Mouse (Mus musculus) hematopoietic multipotent progenitor cell, adult 10-12 weeks (in vitro differentiated cells): ENCODE measurements around the gene Ntmt1. TPM values are rescaled to one million over a fixed set of nuclear protein-coding genes. Genes with fewer than 3 reads are reported as not detected.

ENCODE experiments used
- polyA plus RNA-seq: library from polyadenylated mRNA; stranded (reverse); fragments of >175 nt; gene quantifications from 2 replicates; pipeline ENCODE4 v1.2.3, GENCODE M21; 2012; ENCODE audit warnings: low replicate concordance

Gene Ntmt1
- 17.3 and 19.7 TPM in 2 replicates for polyA plus RNA-seq

GRCm38 (mm10) chr2:30807648-30808295, at the start of gene Ntmt1:
TSS of gene Ntmt1 (plus strand) at chr2:30807826.

GRCm38 (mm10) chr2:30803604-30804003, 4.0 kb upstream of the Ntmt1 start, which contains the start of gene 1700001O22Rik:
TSS of gene 1700001O22Rik (minus strand) at chr2:30803661.

GRCm38 (mm10) chr2:30830283-30830795, 22.7 kb downstream of the Ntmt1 start, which contains the start of gene Asb6:
TSS of gene Asb6 (minus strand) at chr2:30830333.

GRCm38 (mm10) chr2:30834373-30835022, 26.9 kb downstream of the Ntmt1 start, which contains the start of gene Prrx2:
TSS of gene Prrx2 (plus strand) at chr2:30834972.

Other genes starting within 250 kb of the Ntmt1 start
- 0.87 and 1.2 TPM in 2 replicates for gene Cstad, start 212.8 kb upstream of the Ntmt1 start, polyA plus RNA-seq
- gene 1700001O22Rik, start 4.2 kb upstream of the Ntmt1 start, polyA plus RNA-seq: 1.5 and 4.6 TPM in 2 replicates
- 32.8 and 58.8 TPM in 2 replicates for gene Asb6, start 22.5 kb downstream of the Ntmt1 start, polyA plus RNA-seq
- 0.46 TPM in 1 of 2 replicates, not detected in the other for gene Prrx2, start 27.1 kb downstream of the Ntmt1 start, polyA plus RNA-seq
- gene Ptges, start 122.0 kb downstream of the Ntmt1 start, polyA plus RNA-seq: 0.08 and 0.82 TPM in 2 replicates
- gene Tor1b, start 145.1 kb downstream of the Ntmt1 start, polyA plus RNA-seq: 24.2 and 45.0 TPM in 2 replicates
- gene Tor1a, start 160.1 kb downstream of the Ntmt1 start, polyA plus RNA-seq: 104 and 174 TPM in 2 replicates
- 7.9 and 25.7 TPM in 2 replicates for gene BC005624, start 174.4 kb downstream of the Ntmt1 start, polyA plus RNA-seq
- gene Usp20, start 174.5 kb downstream of the Ntmt1 start, polyA plus RNA-seq: 9.3 and 25.8 TPM in 2 replicates